Mouse (Mus musculus): ENCODE data around the gene Prr23a1. TPM values are rescaled to one million over a fixed set of nuclear protein-coding genes. Genes with fewer than 3 reads are reported as not detected.

Prr23a1 gene
- not detected for total RNA-seq (2023)

GRCm38 (mm10) chr9:98842117-98842516, at the start of gene Prr23a1:
Gene Prr23a1, plus strand, starts transcription at chr9:98842503.

GRCm38 (mm10) chr9:98856210-98856609, 13.9 kb downstream of the Prr23a1 start, which contains the start of gene Prr23a2:
Gene Prr23a2, plus strand, starts transcription at chr9:98856494.

GRCm38 (mm10) chr9:98864571-98864970, 22.3 kb downstream of the Prr23a1 start, which contains the start of gene Prr23a3:
Gene Prr23a3, plus strand, starts transcription at chr9:98864767.

Other genes with a start within 250 kb of the Prr23a1 start
- gene Mrps22, start 240.8 kb upstream of the Prr23a1 start, total RNA-seq (2023) = 1 to 10 TPM; 9.2 to 9.5 TPM
- not detected for gene Prr23a2, start 14.0 kb downstream of the Prr23a1 start, total RNA-seq (2023)
- gene Prr23a3, start 22.3 kb downstream of the Prr23a1 start, total RNA-seq (2023) = not detected
- gene 7420426K07Rik, start 60.6 kb downstream of the Prr23a1 start, total RNA-seq (2023) = not detected
- not detected for gene Foxl2, start 112.8 kb downstream of the Prr23a1 start, total RNA-seq (2023)
- 10 to 100 TPM; 11.3 to 18.7 TPM for gene Faim, start 143.9 kb downstream of the Prr23a1 start, total RNA-seq (2023)
- under 1 TPM in 1 of 2 experiments, not detected in 1; 0.22 TPM for gene Gm1123, start 193.2 kb downstream of the Prr23a1 start, total RNA-seq (2023)